Mouse (Mus musculus) kidney, embryonic 14.5 days (tissue): ENCODE data around the gene Myo9b. TPM values are rescaled to one million over a fixed set of nuclear protein-coding genes. Genes with fewer than 3 reads are reported as not detected.
"Not testable (repeated sequence)": the region's sequence is repeated elsewhere in the genome, so short reads cannot be mapped to it uniquely, and the experiment has no call there.

Experiments used
- ATAC-seq: fragments of 200-750 bp; cut with Nextera tagmentation; 2 replicates; pipeline ENCODE4 v1.8.0; 2017; ENCODE audit warnings: moderate number of reproducible peaks, mild to moderate bottlenecking, moderate TSS enrichment, moderate library complexity; ENCODE audit not compliant: low FRiP score, low TSS enrichment
- H3K27ac ChIP-seq: fragments of 300-500 bp; sonication (generic); 2 replicates; pipeline ENCODE4 v1.5.1; 2014; ENCODE audit warnings: low read depth, mild to moderate bottlenecking, low read length, moderate library complexity, mixed read lengths
- H3K27me3 ChIP-seq: fragments of 300-500 bp; sonication (generic); 2 replicates; pipeline ENCODE4 v1.6.1; 2014; ENCODE audit warnings: mild to moderate bottlenecking, low read length; ENCODE audit not compliant: control insufficient read depth, insufficient read depth
- H3K36me3 ChIP-seq: fragments of 300-500 bp; sonication (generic); 2 replicates; pipeline ENCODE4 v1.6.1; 2014; ENCODE audit warnings: low read length, mixed read lengths; ENCODE audit not compliant: control insufficient read depth, insufficient read depth
- H3K4me1 ChIP-seq: fragments of 300-500 bp; sonication (generic); 2 replicates; pipeline ENCODE4 v1.6.1; 2014; ENCODE audit warnings: low read length, mixed read lengths; ENCODE audit not compliant: control insufficient read depth, insufficient read depth
- H3K4me2 ChIP-seq: fragments of 300-500 bp; sonication (generic); replicated peaks from 2 replicates; pipeline ENCODE4 v1.6.1; 2014; ENCODE audit warnings: low read depth, mild to moderate bottlenecking, low read length
- H3K4me3 ChIP-seq: fragments of 300-500 bp; sonication (generic); 2 replicates; pipeline ENCODE4 v1.5.1; 2014; ENCODE audit warnings: mild to moderate bottlenecking, low read length
- H3K9ac ChIP-seq: fragments of 300-500 bp; sonication (generic); 2 replicates; pipeline ENCODE4 v1.6.1; 2014; ENCODE audit warnings: low read depth, mild to moderate bottlenecking, low read length, moderate library complexity
- H3K9me3 ChIP-seq: fragments of 300-500 bp; sonication (generic); 2 replicates; pipeline ENCODE4 v1.6.1; 2016; ENCODE audit warnings: low read length; ENCODE audit not compliant: control insufficient read depth
- WGBS: fragments of 180-500 bp; shearing (Covaris S2); extraction: QIAGEN DNeasy Blood & Tissue Kit; methylation state at CpG from one replicate; pipeline ENCODE4 v1.1.7; 2014; 5-methylcytosine and 5-hydroxymethylcytosine counted together
- polyA plus RNA-seq: library from polyadenylated mRNA; unstranded; fragments of >200 nt; fragmentation: Nextera tagmentation; extraction: Ambion mirVana; gene quantifications from 2 replicates; pipeline ENCODE4 v1.2.1, GENCODE M21; 2014

Myo9b gene
- polyA plus RNA-seq, 1 experiment from 2014 or later: 23.7 TPM

DNA sequence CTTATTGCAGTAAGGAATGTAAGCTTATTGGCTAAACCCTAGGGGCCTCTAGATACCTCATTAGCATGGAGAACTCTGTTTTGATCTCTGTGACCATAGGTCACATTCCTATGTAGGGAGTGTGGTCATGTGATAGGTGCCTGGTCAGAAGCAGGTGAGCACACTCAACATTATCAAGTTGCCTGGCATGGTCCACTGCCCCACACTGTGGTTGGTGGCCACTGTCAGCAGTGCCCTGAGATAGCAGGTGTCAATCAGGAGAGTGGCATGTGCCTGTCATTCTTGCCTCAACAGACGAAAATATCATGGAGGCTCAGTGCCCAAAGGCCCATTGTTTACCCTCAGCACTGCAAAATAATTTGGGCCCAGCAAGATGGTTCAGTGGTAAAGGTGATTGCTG is 33.5 kb downstream of the Myo9b start:
- 69% methylated on average over 1 of the region's 1 CpGs for WGBS
- no peak for ATAC-seq
- no peak overlapping the region for H3K9ac ChIP-seq
- H3K4me2 ChIP-seq: no peak overlapping the region
- H3K27ac ChIP-seq: no peak overlapping the region
- H3K4me3 ChIP-seq: no peak overlapping the region
- peaks cover 7% of the 10 kb centered on the region; the same call in 1 of the 2 replicates for H3K9me3 ChIP-seq
- peaks cover 6% of the 10 kb centered on the region; the same call in 1 of the 2 replicates for H3K36me3 ChIP-seq
- H3K27me3 ChIP-seq: no peaks in the 10 kb centered on the region
- H3K4me1 ChIP-seq: no peaks in the 10 kb centered on the region

DNA sequence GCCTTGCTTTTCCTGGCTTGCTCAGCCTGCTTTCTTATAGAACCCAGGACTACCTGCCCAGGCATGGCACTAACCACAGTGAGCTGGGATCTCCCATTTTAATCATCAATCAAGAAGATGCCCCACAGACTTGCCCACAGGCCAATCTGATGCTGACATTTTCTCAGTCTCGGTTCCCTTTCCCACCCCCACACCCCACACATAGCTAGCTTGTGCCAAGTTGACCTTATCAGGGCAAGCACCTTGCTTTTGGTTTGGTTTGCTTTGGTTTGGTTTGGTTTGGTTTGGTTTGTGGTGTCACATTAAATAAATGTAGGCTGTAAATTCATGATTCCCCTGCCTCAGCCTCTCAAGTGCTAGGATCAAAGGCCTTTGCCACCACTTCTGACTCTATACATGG is 34.9 kb downstream of the Myo9b start:
- ATAC-seq: no peak
- H3K4me2 ChIP-seq: no peak overlapping the region
- 95% methylated on average over 1 of the region's 1 CpGs for WGBS

DNA sequence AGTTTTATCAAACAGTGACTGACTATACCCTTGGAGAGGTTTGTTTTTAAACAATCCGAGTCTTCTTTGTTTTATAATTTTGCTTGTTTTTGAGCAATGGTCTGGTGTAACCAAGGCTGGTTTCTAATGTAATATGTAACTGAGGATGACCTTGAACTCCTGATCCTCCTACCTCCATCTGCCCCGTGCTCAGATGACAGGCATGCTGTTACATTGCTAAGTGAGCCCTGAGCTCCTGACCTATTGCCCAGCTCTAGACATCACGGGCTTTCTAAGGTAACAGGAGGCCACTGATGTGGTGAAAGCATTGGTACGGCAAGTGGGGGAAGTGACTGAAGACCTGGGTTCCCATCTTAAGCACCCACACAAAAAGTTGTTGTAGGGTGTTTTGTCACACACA is 35.4 kb downstream of the Myo9b start:
- WGBS: 85% methylated on average over 4 of the region's 4 CpGs
- Histone ChIP-seq H3K27ac (no peak overlapping the region), H3K4me1 (no peaks in the 10 kb centered on the region), H3K27me3 (no peaks in the 10 kb centered on the region), H3K36me3 (no peaks in the 10 kb centered on the region; the same call in 1 of the 2 replicates), H3K9ac (no peak overlapping the region), H3K4me2 (no peak overlapping the region), H3K4me3 (no peak overlapping the region), H3K9me3 (no peaks in the 10 kb centered on the region)
- ATAC-seq: no peak

More for the DNA sequence above, 34.9 kb downstream of the Myo9b start:
- Histone ChIP-seq H3K9me3 (peaks cover 4% of the 10 kb centered on the region; the same call in 1 of the 2 replicates), H3K27me3 (no peaks in the 10 kb centered on the region), H3K27ac (no peak overlapping the region), H3K4me1 (no peaks in the 10 kb centered on the region), H3K4me3 (no peak overlapping the region), H3K36me3 (peaks cover 2% of the 10 kb centered on the region; the same call in 1 of the 2 replicates), H3K9ac (no peak overlapping the region)

DNA sequence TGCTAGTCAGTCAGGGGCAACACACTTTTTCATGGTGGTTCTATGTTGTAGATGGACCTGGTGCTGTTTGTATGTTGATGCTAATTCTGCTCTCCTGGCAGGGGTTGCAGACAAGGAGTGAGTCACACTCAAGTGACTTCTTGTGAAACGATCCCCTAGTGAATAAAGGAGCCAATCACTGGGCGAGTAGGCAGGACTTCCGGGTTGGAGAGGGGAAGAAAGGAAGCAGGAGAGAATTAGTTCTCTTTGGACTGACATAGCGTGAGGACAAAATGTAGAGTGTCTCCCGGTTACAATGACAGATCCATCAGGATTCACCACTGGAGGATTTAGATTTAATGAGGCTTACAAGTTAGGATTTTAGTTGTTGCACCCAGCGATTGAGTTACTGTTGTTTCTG is 37.9 kb downstream of the Myo9b start:
- Histone ChIP-seq H3K9me3 (no peaks in the 10 kb centered on the region), H3K4me1 (no peaks in the 10 kb centered on the region), H3K27ac (no peak overlapping the region), H3K9ac (no peak overlapping the region), H3K36me3 (0 out of 2 replicates have a peak, but pooled peaks cover 3% of the 10 kb centered on the region), H3K27me3 (no peaks in the 10 kb centered on the region), H3K4me2 (no peak overlapping the region), H3K4me3 (no peak overlapping the region)
- ATAC-seq: no peak
- WGBS: 79% methylated on average over 6 of the region's 6 CpGs

DNA sequence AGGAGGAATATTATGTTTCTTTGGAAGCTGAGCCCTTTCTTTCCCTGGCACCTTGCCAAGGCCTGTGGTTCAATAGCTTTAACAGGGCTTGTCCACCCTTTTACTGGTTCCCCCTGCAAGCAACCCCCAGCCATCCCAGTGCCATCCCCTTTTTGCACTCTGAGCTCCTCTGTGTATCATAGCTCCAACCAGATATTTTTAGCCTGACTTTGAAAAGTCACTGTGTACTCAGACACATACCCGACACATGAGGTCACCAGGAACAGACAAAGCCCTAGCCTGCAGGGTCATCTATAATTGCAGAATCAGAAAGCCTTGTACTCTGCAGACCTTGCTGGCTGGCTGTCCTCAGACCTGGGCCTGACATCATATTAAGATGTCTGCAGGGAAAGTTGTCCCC is 40.2 kb downstream of the Myo9b start:
- Histone ChIP-seq H3K4me3 (no peak overlapping the region), H3K36me3 (0 out of 2 replicates have a peak, but pooled peaks cover 3% of the 10 kb centered on the region), H3K9me3 (no peaks in the 10 kb centered on the region), H3K9ac (no peak overlapping the region), H3K4me2 (no peak overlapping the region), H3K27ac (no peak overlapping the region; the same call in 1 of the 2 replicates), H3K27me3 (no peaks in the 10 kb centered on the region), H3K4me1 (no peaks in the 10 kb centered on the region)
- 46% methylated on average over 1 of the region's 1 CpGs for WGBS
- ATAC-seq: peak; percentile 63; the same call in 1 of the 2 replicates

DNA sequence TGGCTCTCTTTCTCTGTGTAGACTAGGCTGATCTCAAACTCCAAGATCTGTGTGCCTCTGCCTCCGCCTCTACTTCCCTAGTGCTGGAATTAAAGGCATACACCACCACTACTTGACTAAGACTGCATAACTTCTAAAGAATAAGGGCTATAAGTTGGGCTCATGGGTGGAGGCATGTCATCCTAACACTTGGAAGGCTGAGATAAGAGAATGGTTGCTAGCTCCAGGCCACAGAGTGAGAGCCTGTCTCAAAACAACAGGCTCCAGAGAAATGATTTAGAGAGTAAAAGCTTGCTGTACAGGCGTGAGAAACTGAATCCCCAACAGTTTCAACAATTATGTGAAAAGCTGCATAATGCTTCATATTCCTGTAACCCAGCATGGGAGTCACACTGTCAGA is 41.4 kb downstream of the Myo9b start:
- no peak overlapping the region for H3K27ac ChIP-seq
- WGBS: 86% methylated on average over 2 of the region's 2 CpGs
- no peak overlapping the region for H3K9ac ChIP-seq
- H3K4me1 ChIP-seq: no peaks in the 10 kb centered on the region
- H3K27me3 ChIP-seq: no peaks in the 10 kb centered on the region
- H3K4me3 ChIP-seq: no peak overlapping the region
- no peaks in the 10 kb centered on the region for H3K9me3 ChIP-seq
- ATAC-seq: no peak
- H3K36me3 ChIP-seq: 0 out of 2 replicates have a peak, but pooled peaks cover 3% of the 10 kb centered on the region
- no peak overlapping the region for H3K4me2 ChIP-seq

DNA sequence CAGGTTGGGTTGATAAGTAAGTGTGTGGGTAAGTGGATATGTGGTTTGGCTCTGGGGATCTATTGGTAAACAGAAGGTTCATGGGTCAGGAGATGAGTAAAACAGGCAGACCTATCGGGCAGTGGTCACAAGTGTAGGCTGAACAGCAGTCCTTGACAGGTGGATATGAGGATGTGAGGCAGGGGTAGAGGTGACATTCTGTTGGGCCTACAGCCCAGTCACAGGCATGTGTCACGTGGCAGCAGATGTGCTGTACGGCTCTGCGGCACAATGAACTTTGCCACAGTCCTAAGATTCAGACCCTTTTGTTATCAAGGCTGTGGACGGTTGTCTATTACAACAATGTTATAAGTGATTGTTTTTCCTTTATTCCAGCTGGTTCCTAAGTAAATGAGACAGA is 43.5 kb downstream of the Myo9b start:
- Histone ChIP-seq H3K9me3 (no peaks in the 10 kb centered on the region), H3K9ac (no peak overlapping the region), H3K4me2 (no peak overlapping the region), H3K27me3 (no peaks in the 10 kb centered on the region), H3K4me3 (no peak overlapping the region), H3K4me1 (no peaks in the 10 kb centered on the region), H3K36me3 (0 out of 2 replicates have a peak, but pooled peaks cover 3% of the 10 kb centered on the region), H3K27ac (no peak overlapping the region)
- 93% methylated on average over 5 of the region's 5 CpGs for WGBS
- ATAC-seq: no peak

DNA sequence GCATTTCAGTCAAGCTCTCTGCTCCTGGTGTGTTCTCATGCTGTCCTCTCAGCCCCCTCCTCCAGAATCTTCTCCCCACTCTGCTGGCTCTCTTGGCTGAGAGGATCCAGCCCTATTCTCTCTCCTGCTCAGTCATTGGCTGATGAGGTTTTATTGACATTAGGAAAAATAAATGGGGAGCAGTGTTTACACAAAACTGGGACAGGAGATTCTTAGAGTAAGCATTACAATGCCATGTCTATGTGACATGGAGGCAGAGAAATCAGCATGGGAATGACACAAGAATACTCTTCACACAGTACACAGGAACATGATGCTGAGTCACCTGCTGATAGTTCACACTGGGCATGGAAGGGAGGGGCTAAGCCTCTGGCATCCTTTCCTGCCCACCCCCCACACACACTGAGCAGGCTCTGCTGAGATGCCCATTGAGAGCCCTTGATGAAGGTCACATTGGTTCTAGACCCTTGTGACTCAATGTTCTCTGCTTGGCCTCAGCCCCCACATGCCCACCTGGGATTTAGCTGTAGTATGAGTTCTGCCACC is 44.0 kb downstream of the Myo9b start:
- Histone ChIP-seq H3K9ac (no peak overlapping the region), H3K27me3 (no peaks in the 10 kb centered on the region), H3K4me2 (no peak overlapping the region), H3K36me3 (peaks cover 3% of the 10 kb centered on the region; the same call in 1 of the 2 replicates), H3K4me3 (no peak overlapping the region), H3K4me1 (no peaks in the 10 kb centered on the region), H3K9me3 (no peaks in the 10 kb centered on the region), H3K27ac (no peak overlapping the region)
- no peak for ATAC-seq

DNA sequence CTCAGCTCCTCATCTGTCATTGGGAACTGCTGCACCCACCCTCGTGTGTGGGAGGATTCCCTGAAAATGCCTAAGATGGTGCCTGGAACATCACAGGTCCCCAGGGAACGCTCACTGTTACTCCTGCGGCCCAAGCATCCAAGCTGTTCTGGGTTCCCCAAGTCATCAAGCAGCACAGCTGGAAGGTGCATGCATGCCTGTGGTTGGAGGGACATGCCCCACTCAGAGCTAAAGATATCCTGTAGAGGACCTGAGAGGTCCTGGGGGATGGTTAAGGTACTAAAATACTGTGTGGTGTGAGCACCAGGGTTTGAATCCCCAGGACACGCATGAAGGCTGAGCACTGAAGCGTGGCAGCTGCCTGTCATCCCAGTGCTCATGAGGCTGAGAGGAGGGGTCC is 46.1 kb downstream of the Myo9b start:
- 67% methylated on average over 5 of the region's 5 CpGs for WGBS
- H3K36me3 ChIP-seq: peaks cover 18% of the 10 kb centered on the region; the same call in 1 of the 2 replicates
- not testable (repeated sequence) for ATAC-seq

More for the DNA sequence above, 46.1 kb downstream of the Myo9b start:
- not testable (repeated sequence) for H3K9me3 ChIP-seq, H3K4me2 ChIP-seq, H3K4me1 ChIP-seq, H3K27me3 ChIP-seq, H3K4me3 ChIP-seq, H3K27ac ChIP-seq, H3K9ac ChIP-seq
